Mouse (Mus musculus): ENCODE results near the gene Gstm4. TPM values are rescaled to one million over a fixed set of nuclear protein-coding genes. Genes with fewer than 3 reads are reported as not detected.
A peak's percentile ranks its signal among the peaks of the same experiment; 100 is the strongest.

The Gstm4 gene
- total RNA-seq (2014; rRNA removed; ENCODE audit: low replicate concordance), result 3.6 and 10.9 TPM in 2 replicates
- 17.6 and 17.9 TPM in 2 replicates for polyA plus RNA-seq (2015; fragmentation: Nextera tagmentation; extraction: Ambion mirVana)

- Histone ChIP-seq H3K36me3 (replicated peaks; ENCODE audit: control insufficient read depth, insufficient read depth, low read length) (no peaks in the 10 kb centered on the region), H3K4me1 (ENCODE audit: control insufficient read depth, insufficient read depth) (peaks cover 13% of the 10 kb centered on the region; the same call in 1 of the 2 replicates), H3K27ac (ENCODE audit: low read depth) (peak within 1 kb of the TSS; percentile 72), H3K4me3 (ENCODE audit: low read depth, low read length) (peak within 1 kb of the TSS; percentile 56), H3K4me2 (ENCODE audit: low read depth, low read length) (peak within 1 kb of the TSS; percentile 75), H3K9ac (replicated peaks; ENCODE audit: low read depth, low read length) (peak within 1 kb of the TSS; percentile 58), H3K27me3 (ENCODE audit: control insufficient read depth, insufficient read depth, low read length) (no peaks in the 10 kb centered on the region), H3K9me3 (replicated peaks; ENCODE audit: control insufficient read depth, low read length) (no peaks in the 10 kb centered on the region)
- peak; percentile 97 for ATAC-seq (ENCODE audit: insufficient read depth, low read depth)
- DNase-seq (ENCODE audit: low spot score), result peak; percentile 95
- TF ChIP-seq EP300 (IDR thresholded peaks at IDR 0.05; ENCODE audit: low read depth) (no peak), CTCF (IDR thresholded peaks at IDR 0.05; ENCODE audit: low read depth) (no peak; the same call in 1 of the 2 replicates)
- 2% methylated on average over 28 of the region's 29 CpGs for WGBS
Measured at GRCm38 (mm10) chr3:108044394-108045140, at the start of gene Gstm4. TSS of gene Gstm4 (minus strand) at chr3:108044894.

DNA sequence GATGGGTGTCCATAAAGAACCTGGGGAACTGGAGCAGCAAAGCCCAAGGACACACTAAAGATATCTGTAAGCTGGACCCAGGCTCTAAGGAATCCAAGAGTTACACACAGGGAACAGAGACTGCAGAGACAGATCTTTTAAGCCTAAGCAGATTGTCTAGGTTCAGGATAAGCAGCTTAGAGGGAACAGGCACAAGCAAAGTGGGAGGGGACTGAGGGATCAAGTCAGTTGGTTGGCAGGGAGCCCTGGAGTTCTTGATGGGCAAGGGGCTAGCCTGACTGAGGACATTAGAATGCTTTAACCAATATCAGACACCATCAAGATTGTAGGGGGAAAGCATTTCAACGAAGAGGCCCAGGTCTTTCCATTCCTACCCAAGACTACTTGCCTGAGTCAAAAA lies 49.5 kb upstream of the Gstm4 start:
- DNase-seq (ENCODE audit: low spot score) (no peak), ATAC-seq (ENCODE audit: insufficient read depth, low read depth) (no peak)
- Histone ChIP-seq H3K36me3 (replicated peaks; ENCODE audit: control insufficient read depth, insufficient read depth, low read length) (no peaks in the 10 kb centered on the region), H3K9me3 (replicated peaks; ENCODE audit: control insufficient read depth, low read length) (no peaks in the 10 kb centered on the region), H3K27me3 (ENCODE audit: control insufficient read depth, insufficient read depth, low read length) (no peaks in the 10 kb centered on the region), H3K4me2 (ENCODE audit: low read depth, low read length) (no peak overlapping the region), H3K4me3 (ENCODE audit: low read depth, low read length) (no peak overlapping the region), H3K9ac (replicated peaks; ENCODE audit: low read depth, low read length) (no peak overlapping the region), H3K27ac (ENCODE audit: low read depth) (no peak overlapping the region), H3K4me1 (ENCODE audit: control insufficient read depth, insufficient read depth) (no peaks in the 10 kb centered on the region; the same call in 1 of the 2 replicates)
- 38% methylated on average over 1 of the region's 1 CpGs for WGBS
- no peak for TF ChIP-seq CTCF (IDR thresholded peaks at IDR 0.05; ENCODE audit: low read depth)
- no peak for TF ChIP-seq EP300 (IDR thresholded peaks at IDR 0.05; ENCODE audit: low read depth)

DNA sequence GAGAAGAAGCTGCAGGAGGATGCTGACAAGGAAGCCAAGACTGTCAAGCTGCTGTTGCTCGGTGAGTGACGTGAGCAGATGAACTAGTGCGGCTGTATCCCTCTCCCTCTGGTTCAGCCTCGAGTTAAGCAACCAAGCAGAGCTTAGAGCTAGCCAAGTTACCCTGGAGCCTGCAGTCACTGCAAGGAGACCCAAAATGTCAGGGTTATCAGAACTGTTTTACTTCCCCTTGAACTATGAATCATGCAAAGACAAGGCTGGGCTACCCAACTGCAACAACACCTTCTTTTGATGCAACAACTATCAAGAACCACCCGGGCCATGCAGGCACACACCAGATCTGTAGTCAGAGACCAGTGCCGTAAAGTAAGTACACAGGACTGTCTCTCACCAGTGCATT lies 48.6 kb upstream of the Gstm4 start:
- no peaks in the 10 kb centered on the region; the same call in 1 of the 2 replicates for H3K4me1 ChIP-seq (ENCODE audit: control insufficient read depth, insufficient read depth)
- no peaks in the 10 kb centered on the region for H3K36me3 ChIP-seq (replicated peaks; ENCODE audit: control insufficient read depth, insufficient read depth, low read length)
- DNase-seq (ENCODE audit: low spot score) (no peak), ATAC-seq (ENCODE audit: insufficient read depth, low read depth) (no peak)
- no peak for TF ChIP-seq EP300 (IDR thresholded peaks at IDR 0.05; ENCODE audit: low read depth)
- TF ChIP-seq CTCF (IDR thresholded peaks at IDR 0.05; ENCODE audit: low read depth), result no peak
- 57% methylated on average over 6 of the region's 6 CpGs for WGBS
- H3K4me2 ChIP-seq (ENCODE audit: low read depth, low read length), result no peak overlapping the region
- H3K9me3 ChIP-seq (replicated peaks; ENCODE audit: control insufficient read depth, low read length), result no peaks in the 10 kb centered on the region
- no peak overlapping the region for H3K9ac ChIP-seq (replicated peaks; ENCODE audit: low read depth, low read length)
- H3K4me3 ChIP-seq (ENCODE audit: low read depth, low read length), result no peak overlapping the region
- H3K27ac ChIP-seq (ENCODE audit: low read depth), result no peak overlapping the region
- no peaks in the 10 kb centered on the region for H3K27me3 ChIP-seq (ENCODE audit: control insufficient read depth, insufficient read depth, low read length)

DNA sequence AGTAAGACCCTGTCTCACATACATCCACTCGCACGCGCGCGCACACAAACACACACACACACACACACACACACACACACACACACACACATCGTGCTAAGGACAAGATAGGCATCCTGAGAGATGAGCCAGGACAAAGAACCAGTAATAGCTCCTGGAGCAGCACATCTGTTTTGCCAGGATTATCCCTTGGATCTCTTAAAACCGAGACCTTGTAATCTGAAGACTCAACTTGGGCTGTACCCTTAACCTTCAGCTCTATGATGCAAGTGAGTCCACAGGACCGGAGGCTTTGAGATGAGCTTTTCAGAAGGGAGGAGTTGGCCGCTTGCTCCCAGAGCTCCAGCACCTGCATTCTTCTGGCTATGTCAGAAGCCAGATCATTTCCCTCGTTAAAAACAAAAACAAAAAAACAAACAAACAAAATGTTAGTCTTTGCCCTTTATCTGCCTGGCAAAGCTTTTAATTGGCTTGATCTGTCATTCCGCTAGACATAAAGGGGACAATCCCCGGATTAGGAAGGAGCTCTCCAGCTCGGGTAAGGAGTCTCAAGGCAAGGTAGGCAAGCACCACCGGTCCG lies 47.9 kb upstream of the Gstm4 start, which contains the start of gene Gnat2:
Gene Gnat2 (plus strand): TSS at position 254 of the 580 bp plus-strand sequence.
- WGBS, result 76% methylated on average over 15 of the region's 15 CpGs
- H3K9ac ChIP-seq (replicated peaks; ENCODE audit: low read depth, low read length), result no peak within 1 kb of the TSS
- no peaks in the 10 kb centered on the region for H3K36me3 ChIP-seq (replicated peaks; ENCODE audit: control insufficient read depth, insufficient read depth, low read length)
- DNase-seq (ENCODE audit: low spot score), result no peak
- H3K4me3 ChIP-seq (ENCODE audit: low read depth, low read length), result no peak within 1 kb of the TSS
- no peak within 1 kb of the TSS for H3K27ac ChIP-seq (ENCODE audit: low read depth)
- H3K4me2 ChIP-seq (ENCODE audit: low read depth, low read length), result no peak within 1 kb of the TSS
- H3K27me3 ChIP-seq (ENCODE audit: control insufficient read depth, insufficient read depth, low read length), result no peaks in the 10 kb centered on the region
- H3K4me1 ChIP-seq (ENCODE audit: control insufficient read depth, insufficient read depth), result no peaks in the 10 kb centered on the region; the same call in 1 of the 2 replicates
- no peaks in the 10 kb centered on the region for H3K9me3 ChIP-seq (replicated peaks; ENCODE audit: control insufficient read depth, low read length)
- TF ChIP-seq CTCF (IDR thresholded peaks at IDR 0.05; ENCODE audit: low read depth), result no peak
- no peak for TF ChIP-seq EP300 (IDR thresholded peaks at IDR 0.05; ENCODE audit: low read depth)
- no peak for ATAC-seq (ENCODE audit: insufficient read depth, low read depth)

GRCm38 (mm10) chr3:108092030-108092429 lies 47.3 kb upstream of the Gstm4 start:
- H3K4me1 ChIP-seq (ENCODE audit: control insufficient read depth, insufficient read depth), result peaks cover 4% of the 10 kb centered on the region
- WGBS, result 72% methylated on average over 6 of the region's 6 CpGs
- no peak overlapping the region for H3K4me3 ChIP-seq (ENCODE audit: low read depth, low read length)
- no peak overlapping the region for H3K4me2 ChIP-seq (ENCODE audit: low read depth, low read length)
- no peaks in the 10 kb centered on the region for H3K27me3 ChIP-seq (ENCODE audit: control insufficient read depth, insufficient read depth, low read length)
- no peaks in the 10 kb centered on the region for H3K36me3 ChIP-seq (replicated peaks; ENCODE audit: control insufficient read depth, insufficient read depth, low read length)
- ATAC-seq (ENCODE audit: insufficient read depth, low read depth) (no peak), DNase-seq (ENCODE audit: low spot score) (no peak)
- H3K9ac ChIP-seq (replicated peaks; ENCODE audit: low read depth, low read length), result no peak overlapping the region
- H3K9me3 ChIP-seq (replicated peaks; ENCODE audit: control insufficient read depth, low read length), result no peaks in the 10 kb centered on the region
- TF ChIP-seq CTCF (IDR thresholded peaks at IDR 0.05; ENCODE audit: low read depth) (no peak), EP300 (IDR thresholded peaks at IDR 0.05; ENCODE audit: low read depth) (no peak)
- H3K27ac ChIP-seq (ENCODE audit: low read depth), result no peak overlapping the region
